Mouse (Mus musculus): ENCODE data around the gene Sorcs1. TPM values are rescaled to one million over a fixed set of nuclear protein-coding genes. Genes with fewer than 3 reads are reported as not detected.

The Sorcs1 gene
- polyA plus RNA-seq, 1 experiment from 2014 or later: 2.0 TPM

DNA sequence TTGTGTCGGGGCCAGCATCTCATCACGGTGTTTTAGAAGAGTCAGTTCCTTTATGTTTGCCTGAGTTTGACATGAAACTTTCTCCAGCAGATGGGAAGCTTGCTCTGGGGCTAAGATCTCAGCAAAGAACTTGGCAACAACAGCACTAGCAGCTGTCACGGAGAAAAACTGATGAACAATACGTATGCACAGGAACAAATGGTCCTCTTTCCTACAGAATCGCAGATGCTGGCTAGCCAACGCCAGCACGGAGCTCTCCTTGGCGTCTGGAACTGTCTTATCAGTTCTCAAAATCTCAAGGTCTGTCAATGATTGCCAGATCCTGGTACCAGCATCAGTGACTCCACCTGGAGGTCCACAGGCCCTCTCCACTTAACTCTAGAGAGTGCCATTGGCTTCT, 350.6 kb downstream of the Sorcs1 start:
- Histone ChIP-seq H3K36me3 (no peaks in the 10 kb centered on the region), H3K9me3 (no peaks in the 10 kb centered on the region), H3K4me2 (no peak overlapping the region), H3K27ac (no peak overlapping the region), H3K9ac (no peak overlapping the region), H3K4me3 (no peak overlapping the region), H3K27me3 (no peaks in the 10 kb centered on the region), H3K4me1 (no peaks in the 10 kb centered on the region)
- no peak for ATAC-seq (ENCODE audit: insufficient number of reproducible peaks, low FRiP score, low TSS enrichment, low read depth)
- WGBS: 75% methylated on average over 8 of the region's 8 CpGs

DNA sequence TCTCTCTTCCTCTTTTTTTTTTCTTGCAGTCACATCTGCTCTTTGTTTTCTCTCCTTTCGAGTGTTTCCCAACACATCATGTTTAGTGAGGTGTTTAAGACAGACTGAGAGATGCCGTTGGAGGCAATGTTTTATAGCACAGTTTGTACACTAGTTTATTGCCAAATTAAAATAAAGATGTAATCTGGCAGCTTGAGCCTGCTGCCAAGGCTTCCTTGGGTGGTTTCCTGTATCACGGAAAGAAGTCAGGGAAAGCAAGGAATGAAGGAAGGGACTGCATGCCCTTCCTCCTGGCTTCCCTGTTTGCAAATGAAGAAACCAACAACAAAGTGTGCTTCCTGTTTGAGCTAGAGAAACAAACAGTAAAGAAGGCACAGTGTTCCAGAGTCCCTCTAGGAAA, 352.3 kb downstream of the Sorcs1 start:
- Histone ChIP-seq H3K4me3 (no peak overlapping the region), H3K4me2 (no peak overlapping the region), H3K9me3 (no peaks in the 10 kb centered on the region), H3K9ac (no peak overlapping the region), H3K4me1 (no peaks in the 10 kb centered on the region), H3K27ac (no peak overlapping the region), H3K36me3 (no peaks in the 10 kb centered on the region), H3K27me3 (no peaks in the 10 kb centered on the region)
- no peak for ATAC-seq (ENCODE audit: insufficient number of reproducible peaks, low FRiP score, low TSS enrichment, low read depth)
- WGBS: 23% methylated on average over 3 of the region's 3 CpGs

DNA sequence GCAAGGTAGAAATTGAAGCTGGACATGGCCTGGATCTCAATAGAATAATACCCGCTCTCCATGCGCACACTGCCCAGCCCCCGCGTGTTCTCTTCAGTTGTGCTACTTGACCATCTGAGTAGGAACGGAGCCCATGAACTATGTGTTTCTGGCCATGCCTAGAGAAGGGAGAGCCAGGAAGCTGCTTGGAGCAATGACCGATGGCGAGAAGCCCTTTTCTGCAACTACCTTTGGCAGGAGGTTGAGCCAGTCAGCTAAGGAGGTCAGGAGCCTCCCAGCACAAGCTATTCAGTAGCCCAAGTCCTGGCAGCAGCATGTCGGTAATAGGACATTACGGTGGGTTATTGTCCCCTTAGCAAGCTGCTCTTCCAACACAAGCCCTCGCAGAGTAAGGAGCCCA, 352.8 kb downstream of the Sorcs1 start:
- WGBS: 74% methylated on average over 10 of the region's 10 CpGs
- Histone ChIP-seq H3K27ac (no peak overlapping the region), H3K9ac (no peak overlapping the region), H3K27me3 (no peaks in the 10 kb centered on the region), H3K4me2 (no peak overlapping the region), H3K36me3 (no peaks in the 10 kb centered on the region), H3K4me3 (no peak overlapping the region), H3K9me3 (no peaks in the 10 kb centered on the region), H3K4me1 (no peaks in the 10 kb centered on the region)
- no peak for ATAC-seq (ENCODE audit: insufficient number of reproducible peaks, low FRiP score, low TSS enrichment, low read depth)

DNA sequence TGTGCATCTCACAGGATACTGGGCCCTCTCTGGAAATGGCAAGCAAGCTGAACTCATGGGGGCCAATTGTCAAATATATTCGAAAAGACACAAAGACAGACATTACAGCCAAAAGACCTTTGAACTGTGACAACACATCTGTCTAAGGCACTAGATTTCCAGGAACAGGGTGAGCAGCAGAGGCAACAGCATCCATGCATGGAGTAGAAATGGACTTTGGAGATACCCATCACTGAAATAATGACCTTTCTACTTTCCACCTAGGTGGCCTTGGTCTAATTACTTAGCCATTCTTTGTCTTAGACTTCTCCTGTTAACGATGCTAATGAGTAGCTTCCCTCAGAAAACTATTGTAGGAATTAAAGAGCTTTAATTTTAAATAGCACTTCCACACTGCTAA, 371.4 kb downstream of the Sorcs1 start:
- no peak overlapping the region for H3K9ac ChIP-seq
- H3K4me1 ChIP-seq: no peaks in the 10 kb centered on the region
- no peaks in the 10 kb centered on the region for H3K36me3 ChIP-seq
- ATAC-seq (ENCODE audit: insufficient number of reproducible peaks, low FRiP score, low TSS enrichment, low read depth): no peak
- no peak overlapping the region for H3K27ac ChIP-seq
- no peak overlapping the region for H3K4me3 ChIP-seq
- H3K4me2 ChIP-seq: no peak overlapping the region
- H3K27me3 ChIP-seq: no peaks in the 10 kb centered on the region
- 76% methylated on average over 2 of the region's 2 CpGs for WGBS
- no peaks in the 10 kb centered on the region for H3K9me3 ChIP-seq

DNA sequence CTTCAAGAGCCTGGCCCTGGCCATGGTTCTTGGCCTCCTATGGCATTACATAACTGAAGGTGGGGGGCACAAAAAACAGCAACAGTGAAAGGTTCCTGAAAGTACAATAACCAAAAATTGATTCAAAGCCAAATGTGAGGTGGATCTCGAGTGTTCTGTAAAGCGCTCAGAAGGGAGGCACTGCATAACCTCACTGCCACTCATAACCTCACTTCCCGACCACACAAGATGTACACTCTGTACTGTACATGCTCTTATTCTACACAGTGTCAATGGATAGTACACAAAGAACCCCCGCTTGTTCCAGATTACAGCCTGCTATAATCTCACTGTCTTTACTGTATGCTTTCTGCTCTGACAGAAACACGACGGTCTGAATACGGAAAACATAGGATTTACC, 384.2 kb downstream of the Sorcs1 start:
- no peaks in the 10 kb centered on the region for H3K9me3 ChIP-seq
- no peaks in the 10 kb centered on the region for H3K27me3 ChIP-seq
- H3K4me3 ChIP-seq: no peak overlapping the region
- no peak overlapping the region for H3K27ac ChIP-seq
- no peak overlapping the region for H3K9ac ChIP-seq
- no peak overlapping the region for H3K4me2 ChIP-seq
- WGBS: 82% methylated on average over 7 of the region's 7 CpGs
- H3K36me3 ChIP-seq: no peaks in the 10 kb centered on the region
- no peaks in the 10 kb centered on the region for H3K4me1 ChIP-seq
- no peak for ATAC-seq (ENCODE audit: insufficient number of reproducible peaks, low FRiP score, low TSS enrichment, low read depth)

DNA sequence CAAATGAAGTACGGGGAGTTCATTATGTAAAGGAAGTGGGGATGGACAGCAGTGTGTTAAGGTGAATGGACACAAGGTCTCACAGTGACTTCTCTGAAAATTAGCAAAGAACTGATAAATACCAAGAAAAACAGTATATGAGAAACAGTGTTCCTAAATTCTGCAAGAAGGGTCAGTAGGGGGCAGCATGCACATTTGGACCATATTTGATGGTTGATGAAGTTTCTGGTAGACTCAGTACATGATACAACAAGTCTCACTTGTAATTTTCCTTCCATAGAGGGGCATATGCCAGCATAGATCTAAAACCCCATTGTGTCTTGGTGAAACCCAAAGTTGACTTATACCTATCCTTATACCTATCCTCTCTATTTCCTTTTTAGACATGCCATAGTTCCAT, 414.0 kb downstream of the Sorcs1 start:
- no peak overlapping the region for H3K4me2 ChIP-seq
- H3K9ac ChIP-seq: no peak overlapping the region
- 67% methylated on average over 1 of the region's 1 CpGs for WGBS
- no peaks in the 10 kb centered on the region for H3K36me3 ChIP-seq
- no peak overlapping the region for H3K4me3 ChIP-seq
- no peak overlapping the region for H3K27ac ChIP-seq
- no peaks in the 10 kb centered on the region for H3K9me3 ChIP-seq
- no peak for ATAC-seq (ENCODE audit: insufficient number of reproducible peaks, low FRiP score, low TSS enrichment, low read depth)
- no peaks in the 10 kb centered on the region for H3K27me3 ChIP-seq
- no peaks in the 10 kb centered on the region for H3K4me1 ChIP-seq

DNA sequence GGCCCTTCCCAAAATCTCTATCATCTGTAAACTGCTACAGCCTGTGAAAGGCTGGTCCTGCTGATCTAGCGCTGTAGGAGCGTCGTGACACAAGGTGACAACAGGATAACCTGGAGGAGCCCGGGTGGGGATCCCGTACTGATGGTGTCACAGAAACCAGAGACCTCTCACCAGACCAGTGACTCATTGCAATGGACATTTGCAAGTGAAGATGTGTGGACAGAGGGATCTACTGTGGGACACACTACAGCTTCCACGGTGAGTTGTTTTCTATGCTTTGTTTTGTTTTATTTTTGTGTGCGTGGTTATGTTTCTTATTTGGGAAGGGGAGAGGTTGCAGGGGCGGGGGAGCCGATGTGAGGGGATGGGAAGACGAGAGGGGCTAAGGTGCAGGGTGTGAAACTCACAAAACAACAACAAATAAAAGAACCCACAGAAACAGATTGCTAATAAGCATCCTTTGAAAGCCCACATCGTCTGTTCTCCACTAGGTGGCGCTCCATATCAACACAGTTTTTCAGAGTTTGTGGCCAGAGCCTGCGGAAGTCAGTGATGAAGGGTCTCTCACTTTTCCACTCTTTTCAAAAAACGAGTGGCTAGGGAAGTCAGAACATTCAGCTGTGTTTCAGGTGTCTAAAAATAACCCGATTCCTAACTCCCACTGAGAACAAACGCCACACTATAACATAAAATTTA, 419.6 kb downstream of the Sorcs1 start:
- WGBS: 38% methylated on average over 16 of the region's 16 CpGs
- Histone ChIP-seq H3K4me3 (no peak overlapping the region), H3K4me2 (no peak overlapping the region), H3K9ac (no peak overlapping the region), H3K27ac (no peak overlapping the region), H3K4me1 (no peaks in the 10 kb centered on the region), H3K9me3 (no peaks in the 10 kb centered on the region), H3K27me3 (0 out of 2 replicates have a peak, but pooled peaks cover 4% of the 10 kb centered on the region), H3K36me3 (no peaks in the 10 kb centered on the region)
- no peak for ATAC-seq (ENCODE audit: insufficient number of reproducible peaks, low FRiP score, low TSS enrichment, low read depth)

DNA sequence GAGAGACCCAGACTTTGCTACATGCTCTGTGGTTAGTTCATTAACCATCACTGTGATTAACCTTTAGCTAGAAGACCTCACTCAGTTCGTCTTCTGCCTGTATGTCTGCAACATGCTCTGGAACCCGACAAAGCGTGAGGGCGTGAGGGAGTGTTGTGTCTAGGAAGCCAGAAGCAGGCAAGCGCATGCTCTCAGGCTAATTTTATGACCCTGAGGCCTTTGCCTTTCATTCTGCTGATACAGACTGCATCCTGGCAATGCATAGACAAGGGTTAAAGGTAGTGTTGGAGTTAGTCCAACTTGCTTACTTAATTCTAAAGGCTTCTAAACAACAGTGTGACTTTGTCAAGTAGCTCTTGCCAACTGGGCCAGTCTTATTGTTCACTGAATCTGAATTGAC, 458.0 kb downstream of the Sorcs1 start:
- H3K27me3 ChIP-seq: no peaks in the 10 kb centered on the region
- H3K4me1 ChIP-seq: no peaks in the 10 kb centered on the region
- H3K4me3 ChIP-seq: no peak overlapping the region
- H3K9ac ChIP-seq: no peak overlapping the region
- no peak overlapping the region for H3K4me2 ChIP-seq
- no peaks in the 10 kb centered on the region for H3K9me3 ChIP-seq
- no peak overlapping the region for H3K27ac ChIP-seq
- 55% methylated on average over 5 of the region's 5 CpGs for WGBS
- no peaks in the 10 kb centered on the region for H3K36me3 ChIP-seq
- no peak for ATAC-seq (ENCODE audit: insufficient number of reproducible peaks, low FRiP score, low TSS enrichment, low read depth)

DNA sequence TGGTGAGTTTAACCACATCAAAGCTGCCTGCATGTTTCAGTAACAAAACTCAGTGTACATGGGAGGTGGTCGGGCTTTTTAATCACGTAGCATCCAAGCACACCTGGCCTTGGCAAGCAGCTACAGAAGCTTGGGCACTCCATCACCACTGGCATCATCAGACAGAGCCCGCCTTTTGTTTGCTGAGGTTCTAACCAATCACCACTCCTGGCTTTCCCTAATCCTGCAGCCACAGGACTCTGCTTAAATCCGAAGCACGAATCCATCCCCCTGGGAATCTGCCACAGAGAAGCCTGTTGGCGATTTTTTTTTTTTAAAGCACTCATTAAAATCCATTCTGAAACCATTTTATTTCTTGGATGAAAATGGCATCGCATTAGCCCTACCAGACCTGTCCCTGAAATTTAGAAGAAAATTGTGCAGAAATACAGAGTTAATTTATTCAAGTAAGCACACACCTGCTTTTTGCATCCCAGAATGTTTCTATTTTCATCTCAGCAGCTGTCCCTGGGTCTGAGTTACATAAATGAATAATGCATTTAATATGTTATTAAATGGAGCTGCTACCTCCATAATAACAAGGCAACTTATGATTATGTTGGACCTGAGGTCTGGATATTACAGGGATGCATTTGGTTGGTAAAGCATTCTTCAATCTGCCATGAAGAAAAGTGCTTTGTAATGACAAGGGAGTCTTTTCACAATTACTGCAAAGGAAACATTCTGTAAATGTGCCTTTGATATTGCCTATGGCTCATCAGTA, 463.8 kb downstream of the Sorcs1 start:
- no peaks in the 10 kb centered on the region for H3K27me3 ChIP-seq
- H3K9ac ChIP-seq: no peak overlapping the region
- H3K27ac ChIP-seq: no peak overlapping the region
- no peak overlapping the region for H3K4me3 ChIP-seq
- H3K4me1 ChIP-seq: no peaks in the 10 kb centered on the region
- H3K9me3 ChIP-seq: no peaks in the 10 kb centered on the region
- H3K36me3 ChIP-seq: no peaks in the 10 kb centered on the region
- ATAC-seq (ENCODE audit: insufficient number of reproducible peaks, low FRiP score, low TSS enrichment, low read depth): no peak
- H3K4me2 ChIP-seq: no peak overlapping the region
- 40% methylated on average over 7 of the region's 7 CpGs for WGBS

DNA sequence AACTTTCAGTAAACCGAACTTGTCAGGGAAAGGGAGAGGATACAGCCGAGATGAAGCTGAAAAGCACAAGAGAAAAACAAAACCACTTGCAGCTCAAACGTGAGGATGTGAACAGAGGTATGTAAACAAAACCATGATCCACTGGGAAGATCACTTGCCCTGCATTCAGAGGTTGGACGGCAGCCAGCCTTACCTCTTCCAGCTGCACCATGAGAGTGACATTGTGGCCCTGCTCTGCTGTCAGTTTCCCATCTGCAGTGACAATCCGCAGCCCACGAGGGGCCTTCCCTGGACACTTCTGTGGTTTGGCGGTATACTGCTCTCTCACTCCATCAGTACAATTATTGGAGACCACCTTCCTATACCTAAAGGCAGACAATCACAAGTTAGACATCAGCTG, 468.0 kb downstream of the Sorcs1 start:
- WGBS: 51% methylated on average over 7 of the region's 7 CpGs
- ATAC-seq (ENCODE audit: insufficient number of reproducible peaks, low FRiP score, low TSS enrichment, low read depth): no peak
- no peaks in the 10 kb centered on the region for H3K4me1 ChIP-seq

DNA sequence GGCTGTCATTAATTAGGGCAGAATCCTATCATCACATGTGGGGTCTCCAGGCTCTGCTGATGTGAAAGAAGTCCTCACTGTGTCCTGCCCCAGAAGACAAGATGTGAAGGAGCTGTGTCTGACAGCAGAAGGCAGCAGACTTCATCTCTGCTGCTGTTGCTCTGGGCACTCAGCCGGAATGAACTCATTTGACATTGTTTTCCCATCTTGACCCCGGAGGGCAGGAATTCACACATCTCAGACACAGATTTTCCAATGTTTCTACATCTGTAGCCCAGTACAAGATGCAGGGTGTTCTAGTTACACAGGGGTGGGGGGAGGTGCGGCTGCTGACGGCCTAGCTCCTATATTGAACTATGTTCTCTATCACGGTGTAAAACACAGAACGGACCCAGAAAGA, 474.1 kb downstream of the Sorcs1 start:
- no peaks in the 10 kb centered on the region for H3K27me3 ChIP-seq
- H3K9me3 ChIP-seq: no peaks in the 10 kb centered on the region
- ATAC-seq (ENCODE audit: insufficient number of reproducible peaks, low FRiP score, low TSS enrichment, low read depth): no peak
- H3K36me3 ChIP-seq: no peaks in the 10 kb centered on the region
- H3K4me2 ChIP-seq: no peak overlapping the region
- H3K4me3 ChIP-seq: no peak overlapping the region
- H3K4me1 ChIP-seq: no peaks in the 10 kb centered on the region
- WGBS: 82% methylated on average over 6 of the region's 6 CpGs
- no peak overlapping the region for H3K9ac ChIP-seq
- no peak overlapping the region for H3K27ac ChIP-seq

More for the DNA sequence above, 468.0 kb downstream of the Sorcs1 start:
- H3K27me3 ChIP-seq: no peaks in the 10 kb centered on the region
- H3K9me3 ChIP-seq: no peaks in the 10 kb centered on the region
- no peak overlapping the region for H3K4me3 ChIP-seq
- H3K4me2 ChIP-seq: no peak overlapping the region
- H3K9ac ChIP-seq: no peak overlapping the region
- no peaks in the 10 kb centered on the region for H3K36me3 ChIP-seq
- no peak overlapping the region for H3K27ac ChIP-seq

DNA sequence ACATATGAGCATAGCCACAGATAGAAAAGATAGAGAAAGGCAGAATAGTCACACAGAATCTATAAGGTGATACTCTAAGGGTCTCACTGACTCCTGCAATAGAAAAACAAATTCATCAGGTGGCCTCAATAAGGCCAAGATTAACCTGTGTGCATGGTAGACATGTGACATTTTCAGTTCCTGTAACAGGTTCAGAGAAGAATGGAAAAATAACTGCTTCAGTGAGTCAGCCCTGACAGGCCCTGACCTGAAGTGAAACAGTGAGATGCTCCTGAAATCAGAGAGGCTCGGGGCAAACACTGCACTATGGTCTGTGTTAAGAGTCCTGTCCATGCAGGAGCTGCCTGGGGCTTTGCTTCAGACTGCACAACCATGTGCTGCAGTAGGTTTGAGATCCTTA, 481.9 kb downstream of the Sorcs1 start:
- Histone ChIP-seq H3K27ac (no peak overlapping the region), H3K4me3 (no peak overlapping the region), H3K27me3 (no peaks in the 10 kb centered on the region), H3K36me3 (no peaks in the 10 kb centered on the region), H3K4me2 (no peak overlapping the region), H3K4me1 (no peaks in the 10 kb centered on the region), H3K9ac (no peak overlapping the region), H3K9me3 (no peaks in the 10 kb centered on the region)
- WGBS: 65% methylated on average over 1 of the region's 1 CpGs
- no peak for ATAC-seq (ENCODE audit: insufficient number of reproducible peaks, low FRiP score, low TSS enrichment, low read depth)
